Mouse (Mus musculus) intestine, postnatal 0 days (tissue): Measurements from ENCODE around the gene Plxnb3. TPM values are rescaled to one million over a fixed set of nuclear protein-coding genes. Genes with fewer than 3 reads are reported as not detected.

Experiments
- ATAC-seq: fragments of 200-750 bp; cut with Nextera tagmentation; 2 replicates; pipeline ENCODE4 v1.8.0; 2017; ENCODE audit warnings: mild to moderate bottlenecking, moderate TSS enrichment, moderate library complexity
- H3K27ac ChIP-seq: fragments of 300-500 bp; sonication (generic); 2 replicates; pipeline ENCODE4 v1.5.1; 2014; ENCODE audit warnings: mild to moderate bottlenecking, low read depth, low read length, moderate library complexity
- H3K27me3 ChIP-seq: fragments of 300-500 bp; sonication (generic); replicated peaks from 2 replicates; pipeline ENCODE4 v1.6.1; 2014; ENCODE audit warnings: low read length, mixed read lengths; ENCODE audit not compliant: control insufficient read depth, insufficient read depth
- H3K36me3 ChIP-seq: fragments of 300-500 bp; sonication (generic); 2 replicates; pipeline ENCODE4 v1.6.1; 2014; ENCODE audit warnings: mild to moderate bottlenecking, moderate library complexity; ENCODE audit not compliant: control insufficient read depth, insufficient read depth
- H3K4me1 ChIP-seq: fragments of 300-500 bp; sonication (generic); replicated peaks from 2 replicates; pipeline ENCODE4 v1.6.1; 2014; ENCODE audit warnings: antibody characterized with exemption, low read length, mixed read lengths; ENCODE audit not compliant: control insufficient read depth, insufficient read depth
- H3K4me2 ChIP-seq: fragments of 300-500 bp; sonication (generic); replicated peaks from 2 replicates; pipeline ENCODE4 v1.6.1; 2014; ENCODE audit warnings: low read depth, mild to moderate bottlenecking, moderate library complexity
- H3K4me3 ChIP-seq: fragments of 300-500 bp; sonication (generic); 2 replicates; pipeline ENCODE4 v1.5.1; 2014; ENCODE audit warnings: low read depth, low read length
- H3K9ac ChIP-seq: fragments of 300-500 bp; sonication (generic); 2 replicates; pipeline ENCODE4 v1.6.1; 2014; ENCODE audit warnings: mild to moderate bottlenecking, low read depth, low read length
- H3K9me3 ChIP-seq: fragments of 300-500 bp; sonication (generic); 2 replicates; pipeline ENCODE4 v1.6.1; 2016; ENCODE audit warnings: mixed run types; ENCODE audit not compliant: control insufficient read depth
- CTCF ChIP-seq: sonication (generic); IDR thresholded peaks from 2 replicates; pipeline ENCODE4 v1.5.1; 2016; ENCODE audit warnings: low read depth, mild to moderate bottlenecking, control low read depth, antibody characterized with exemption, moderate library complexity
- WGBS: fragments of 180-500 bp; shearing (Covaris S2); extraction: QIAGEN DNeasy Blood & Tissue Kit; methylation state at CpG from one replicate; pipeline ENCODE4 v1.1.7; 2014; 5-methylcytosine and 5-hydroxymethylcytosine counted together
- polyA plus RNA-seq: library from polyadenylated mRNA; unstranded; fragments of >200 nt; fragmentation: Nextera tagmentation; extraction: Ambion mirVana; gene quantifications from 2 replicates; pipeline ENCODE4 v1.2.1, GENCODE M21; 2015

Gene Plxnb3
- polyA plus RNA-seq, 1 experiment from 2014 or later: 0.27 TPM

GRCm38 (mm10) chrX:73793039-73793438 is 36.1 kb downstream of the Plxnb3 start:
- H3K9me3 ChIP-seq: no peaks in the 10 kb centered on the region
- TF ChIP-seq CTCF: no peak
- no peak overlapping the region for H3K9ac ChIP-seq
- H3K4me1 ChIP-seq: no peaks in the 10 kb centered on the region
- no peak overlapping the region for H3K4me3 ChIP-seq
- no peak overlapping the region for H3K27ac ChIP-seq
- ATAC-seq: no peak
- no peak overlapping the region for H3K4me2 ChIP-seq
- peaks cover 8% of the 10 kb centered on the region; the same call in 1 of the 2 replicates for H3K36me3 ChIP-seq
- no peaks in the 10 kb centered on the region for H3K27me3 ChIP-seq

GRCm38 (mm10) chrX:73793505-73793904 is 36.6 kb downstream of the Plxnb3 start:
- H3K9ac ChIP-seq: no peak overlapping the region
- TF ChIP-seq CTCF: no peak
- peaks cover 8% of the 10 kb centered on the region; the same call in 1 of the 2 replicates for H3K36me3 ChIP-seq
- H3K27me3 ChIP-seq: no peaks in the 10 kb centered on the region
- 33% methylated on average over 1 of the region's 1 CpGs for WGBS
- no peak for ATAC-seq
- H3K27ac ChIP-seq: no peak overlapping the region
- H3K4me2 ChIP-seq: no peak overlapping the region
- H3K4me1 ChIP-seq: no peaks in the 10 kb centered on the region
- H3K9me3 ChIP-seq: no peaks in the 10 kb centered on the region
- no peak overlapping the region for H3K4me3 ChIP-seq

- 81% methylated on average over 2 of the region's 2 CpGs for WGBS
- no peaks in the 10 kb centered on the region for H3K27me3 ChIP-seq
- no peak for TF ChIP-seq CTCF
- no peaks in the 10 kb centered on the region for H3K9me3 ChIP-seq
- no peak overlapping the region for H3K27ac ChIP-seq
- no peak for ATAC-seq
- no peak overlapping the region for H3K9ac ChIP-seq
- no peak overlapping the region for H3K4me3 ChIP-seq
- H3K4me2 ChIP-seq: no peak overlapping the region
- no peaks in the 10 kb centered on the region for H3K36me3 ChIP-seq
- H3K4me1 ChIP-seq: no peaks in the 10 kb centered on the region
These were observed 40.6 kb downstream of the Plxnb3 start for GRCm38 (mm10) chrX:73797511-73797910.

DNA sequence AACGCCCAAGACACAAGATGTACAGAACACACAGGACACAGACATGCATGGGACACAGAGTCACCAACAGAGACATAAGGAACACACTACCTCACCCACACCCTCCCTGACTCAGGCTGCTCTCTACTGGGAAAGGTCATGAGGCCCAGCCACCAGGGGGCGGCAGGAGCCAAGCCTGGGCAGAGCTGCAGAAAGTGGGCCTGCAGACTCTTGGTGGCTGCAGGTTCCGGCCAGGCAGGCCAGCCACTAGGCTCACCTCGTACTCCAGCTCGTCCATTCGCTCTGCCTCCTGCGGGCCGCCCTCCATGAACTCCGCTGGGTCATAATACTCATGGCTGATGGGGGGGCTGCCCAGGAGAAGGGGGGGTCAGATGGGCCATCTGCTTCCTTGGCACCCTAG is 41.6 kb downstream of the Plxnb3 start:
- H3K4me2 ChIP-seq: no peak overlapping the region
- H3K27ac ChIP-seq: no peak overlapping the region
- H3K9ac ChIP-seq: no peak overlapping the region
- WGBS: 38% methylated on average over 9 of the region's 9 CpGs
- H3K27me3 ChIP-seq: no peaks in the 10 kb centered on the region
- H3K4me1 ChIP-seq: no peaks in the 10 kb centered on the region
- H3K9me3 ChIP-seq: no peaks in the 10 kb centered on the region
- no peak overlapping the region for H3K4me3 ChIP-seq
- peak; percentile 91 for TF ChIP-seq CTCF
- no peaks in the 10 kb centered on the region for H3K36me3 ChIP-seq
- ATAC-seq: peak; percentile 69

DNA sequence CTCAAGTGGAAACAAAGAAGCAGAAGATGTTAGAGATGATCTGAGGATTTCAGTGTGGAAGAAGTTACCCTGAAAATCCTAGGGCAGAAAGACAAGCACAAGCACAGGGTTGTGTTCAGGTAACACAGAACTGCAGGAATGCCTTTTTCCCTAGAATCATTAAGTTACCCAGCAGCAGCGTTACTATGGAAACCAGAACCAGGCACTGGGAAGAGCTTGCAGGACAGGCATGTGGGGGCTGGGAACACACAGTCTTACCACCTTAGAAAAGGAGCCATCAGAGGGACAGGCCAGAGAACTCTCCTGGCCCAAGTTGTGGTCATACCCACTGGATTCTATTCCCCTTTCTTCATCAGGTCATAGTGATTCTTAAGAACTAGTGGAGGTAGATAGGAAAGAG is 48.9 kb downstream of the Plxnb3 start:
- no peak for TF ChIP-seq CTCF
- Histone ChIP-seq H3K4me2 (no peak overlapping the region), H3K27me3 (no peaks in the 10 kb centered on the region), H3K36me3 (no peaks in the 10 kb centered on the region), H3K27ac (no peak overlapping the region), H3K9ac (no peak overlapping the region), H3K9me3 (no peaks in the 10 kb centered on the region), H3K4me1 (no peaks in the 10 kb centered on the region), H3K4me3 (no peak overlapping the region)
- ATAC-seq: no peak
- WGBS: 62% methylated on average over 1 of the region's 1 CpGs

DNA sequence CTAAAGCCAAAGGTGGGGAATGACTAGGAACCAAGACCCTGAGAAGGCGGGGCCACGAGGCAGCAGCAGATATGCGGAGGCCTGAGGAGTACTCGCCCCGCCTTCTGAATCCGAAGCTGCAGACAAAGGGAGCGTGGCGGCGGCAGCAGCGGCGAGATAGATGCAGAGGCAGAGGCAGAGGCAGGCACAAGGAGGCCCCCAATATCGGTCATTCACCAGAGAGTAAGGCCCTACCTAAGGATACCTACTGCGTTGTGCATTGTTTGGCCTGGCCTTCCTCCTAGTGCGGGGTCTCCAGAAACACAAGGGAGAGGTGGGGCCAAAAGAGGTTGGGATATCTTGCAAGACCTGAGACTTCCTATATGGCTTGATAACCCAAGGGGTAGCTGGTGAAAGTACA is 58.2 kb downstream of the Plxnb3 start:
- no peaks in the 10 kb centered on the region for H3K36me3 ChIP-seq
- no peaks in the 10 kb centered on the region for H3K27me3 ChIP-seq
- no peak for ATAC-seq
- TF ChIP-seq CTCF: no peak
- H3K4me2 ChIP-seq: peak overlapping the region; percentile 38
- H3K9ac ChIP-seq: no peak overlapping the region
- WGBS: 26% methylated on average over 14 of the region's 14 CpGs
- H3K4me1 ChIP-seq: no peaks in the 10 kb centered on the region
- no peak overlapping the region for H3K4me3 ChIP-seq
- no peaks in the 10 kb centered on the region for H3K9me3 ChIP-seq
- no peak overlapping the region for H3K27ac ChIP-seq
